Mouse (Mus musculus): ENCODE data around the gene Ywhag.
A peak's percentile ranks its signal among the peaks of the same experiment; 100 is the strongest.

Gene Ywhag

DNA sequence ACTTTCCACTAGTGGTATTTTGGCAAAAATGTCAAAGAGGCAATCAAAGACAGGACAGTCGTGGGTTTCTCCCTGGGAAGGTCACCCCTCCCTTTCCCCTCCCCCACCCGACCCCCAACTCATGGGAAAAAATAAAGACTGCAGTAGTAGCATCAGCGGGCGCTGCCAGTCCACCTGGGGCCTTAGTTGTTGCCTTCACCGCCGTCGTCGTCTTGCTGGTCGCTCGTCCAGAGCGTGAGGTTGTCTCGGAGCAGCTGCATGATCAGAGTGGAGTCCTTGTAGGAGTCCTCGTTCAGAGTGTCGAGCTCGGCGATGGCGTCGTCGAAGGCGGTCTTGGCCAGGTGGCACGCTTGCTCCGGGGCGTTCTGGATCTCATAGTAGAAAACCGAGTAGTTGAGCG is 23.6 kb downstream of the Ywhag start:
- no peak for DNase-seq

DNA sequence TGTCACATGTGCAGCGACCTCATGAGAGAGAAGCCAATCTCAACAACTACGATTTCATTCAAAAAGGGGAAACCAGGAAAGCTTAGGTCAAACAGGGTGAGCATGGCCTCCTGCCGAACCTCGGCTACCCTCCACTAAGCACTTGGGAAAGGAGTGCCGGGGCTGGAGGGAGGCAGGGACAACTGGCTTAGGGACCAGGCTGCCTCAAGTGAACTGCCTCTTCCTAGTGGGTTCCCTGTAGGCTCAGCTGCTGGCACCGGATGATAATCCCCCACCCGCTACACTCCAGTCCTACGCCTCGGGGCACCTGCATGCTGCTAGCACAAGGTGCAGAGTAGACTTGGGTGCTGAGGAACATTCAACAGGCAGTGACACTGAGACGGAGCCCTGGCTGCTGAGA is 24.8 kb downstream of the Ywhag start:
- no peak for DNase-seq

DNA sequence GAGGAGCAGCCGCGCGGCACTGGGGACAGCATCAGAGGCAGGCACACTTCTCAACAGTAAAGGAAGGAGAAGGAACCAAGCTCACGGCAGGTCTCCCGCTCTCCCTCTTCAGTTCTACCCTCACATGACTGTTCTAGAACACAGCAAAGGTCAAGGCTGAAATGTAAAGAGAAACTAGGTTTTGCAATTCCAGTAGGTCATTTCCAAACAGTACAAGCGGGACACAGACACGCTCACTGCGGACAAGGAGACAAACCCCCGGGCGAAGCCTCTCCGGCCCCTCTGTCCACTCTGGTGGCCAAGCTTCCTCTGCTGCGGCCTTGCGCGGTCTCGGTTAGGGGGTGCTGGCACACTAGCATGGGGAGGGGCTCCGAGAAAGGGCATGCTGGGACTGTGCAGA is 25.4 kb downstream of the Ywhag start:
- no peak for DNase-seq

DNA sequence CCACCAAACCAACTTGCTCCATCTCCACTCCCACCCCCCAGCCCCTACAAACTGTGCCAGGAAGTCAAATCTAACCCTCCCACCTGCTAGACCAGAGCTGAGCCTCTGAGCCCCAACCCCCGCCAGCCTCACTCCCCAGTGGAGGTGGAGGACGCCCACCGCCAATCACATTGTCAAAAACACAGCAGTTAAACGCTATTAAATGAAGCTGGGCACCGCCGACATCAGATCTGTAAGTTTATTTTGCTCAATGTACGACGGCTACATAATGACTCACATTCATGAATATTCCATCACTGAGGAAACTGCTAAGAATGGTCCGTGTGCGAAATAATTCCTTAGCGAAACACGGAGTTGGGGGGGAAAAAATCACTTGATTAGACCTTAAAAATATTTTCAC is 26.2 kb downstream of the Ywhag start:
- DNase-seq, result peak; percentile 56

DNA sequence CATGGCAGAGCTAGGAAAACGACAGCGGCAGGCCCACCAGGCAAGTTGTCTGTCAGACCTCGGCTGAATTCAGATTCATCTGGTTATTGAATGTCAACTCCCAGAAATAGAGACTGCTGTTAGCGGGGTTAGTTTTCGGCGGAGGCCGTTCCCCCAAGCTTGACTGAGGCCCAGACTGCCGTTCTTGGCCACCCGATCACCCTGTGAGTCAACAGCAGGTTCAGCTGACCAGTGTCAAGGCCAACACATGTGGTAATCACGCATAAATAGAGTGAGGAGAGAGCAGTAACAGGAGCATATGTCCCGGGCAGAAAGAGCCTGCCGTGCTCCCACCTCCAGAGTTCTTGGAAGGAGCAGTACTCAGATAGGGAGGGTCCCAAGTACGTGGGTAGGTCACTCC is 27.2 kb downstream of the Ywhag start:
- no peak for DNase-seq

DNA sequence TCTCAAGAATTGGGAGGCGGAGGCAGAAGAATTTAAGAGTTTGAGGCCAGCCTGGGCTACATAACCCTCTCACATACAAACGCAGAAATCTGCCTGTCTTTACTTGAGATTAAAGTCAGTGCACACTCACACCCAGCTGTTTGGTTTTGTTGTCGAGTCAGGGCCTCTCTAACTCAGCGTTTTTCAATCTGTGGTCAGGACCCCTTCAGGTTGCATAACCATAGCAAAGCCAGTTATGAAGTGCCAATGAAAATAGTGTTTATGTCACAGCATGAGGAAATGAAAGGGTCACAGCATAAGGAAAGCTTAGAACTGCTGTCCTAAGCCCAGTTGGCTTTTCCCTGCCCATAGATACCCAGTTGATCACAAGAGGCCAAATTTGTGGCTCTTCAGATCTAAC is 27.6 kb downstream of the Ywhag start:
- DNase-seq, result no peak

DNA sequence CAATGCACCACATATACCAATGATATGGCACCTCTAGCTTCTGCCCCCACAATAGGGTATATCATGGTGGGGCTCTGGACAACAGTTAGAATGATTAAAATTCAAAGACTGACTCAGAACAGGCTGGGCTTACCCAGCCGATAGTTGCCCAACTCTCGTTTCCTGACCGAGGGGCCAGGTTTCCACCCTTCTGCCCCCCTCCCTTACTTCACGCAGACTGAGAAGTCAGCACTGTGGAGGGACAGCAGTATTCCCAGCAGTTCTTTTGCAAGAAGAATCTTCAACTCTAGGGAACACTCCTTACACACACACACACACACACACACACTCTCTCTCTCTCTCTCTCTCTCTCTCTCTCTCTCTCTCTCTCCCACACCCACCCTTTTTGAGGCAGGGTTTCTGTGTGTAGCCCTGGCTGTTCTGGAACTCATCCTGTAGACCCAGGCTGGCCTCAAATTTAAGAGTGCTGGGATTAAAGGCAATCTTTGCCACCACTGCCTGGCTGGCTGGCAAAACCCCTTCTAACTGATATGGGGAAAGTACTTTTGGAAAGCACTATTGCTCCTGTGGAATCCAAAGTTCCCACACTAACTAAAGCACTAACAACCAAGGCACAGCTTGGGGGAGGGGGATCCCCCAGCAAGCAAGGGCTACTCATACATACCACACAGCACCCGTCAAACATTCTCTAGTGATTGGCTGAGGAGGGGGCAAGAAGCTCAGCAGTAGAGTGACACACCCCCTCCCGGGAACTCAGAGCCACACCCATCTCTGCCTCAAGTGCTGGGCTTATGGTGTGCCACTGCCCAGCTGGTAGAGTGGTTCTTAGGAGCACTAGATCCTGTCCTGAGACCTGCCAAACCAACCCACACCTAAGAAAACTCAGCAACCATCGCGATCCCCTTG is 28.8 kb downstream of the Ywhag start:
- DNase-seq, result no peak

DNA sequence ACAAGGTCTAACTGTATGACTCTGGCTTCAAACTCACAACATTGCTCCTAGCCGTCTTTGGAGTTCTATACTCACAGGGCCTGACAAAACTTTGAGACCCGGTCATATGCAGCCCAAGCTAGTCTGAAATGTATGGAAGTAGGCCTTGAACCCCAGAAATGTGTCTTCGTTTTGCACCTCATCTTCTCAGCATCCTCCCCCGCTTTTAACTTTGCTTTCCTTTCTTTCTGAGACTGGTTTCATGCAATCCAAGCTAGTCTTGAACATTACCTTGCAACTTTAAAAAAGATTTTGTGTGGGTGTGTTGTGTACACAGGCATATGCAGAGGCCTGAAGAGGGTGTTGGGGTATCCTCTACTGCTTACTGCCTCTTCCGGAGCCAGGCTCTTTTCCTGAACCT is 30.2 kb downstream of the Ywhag start:
- DNase-seq, result no peak

DNA sequence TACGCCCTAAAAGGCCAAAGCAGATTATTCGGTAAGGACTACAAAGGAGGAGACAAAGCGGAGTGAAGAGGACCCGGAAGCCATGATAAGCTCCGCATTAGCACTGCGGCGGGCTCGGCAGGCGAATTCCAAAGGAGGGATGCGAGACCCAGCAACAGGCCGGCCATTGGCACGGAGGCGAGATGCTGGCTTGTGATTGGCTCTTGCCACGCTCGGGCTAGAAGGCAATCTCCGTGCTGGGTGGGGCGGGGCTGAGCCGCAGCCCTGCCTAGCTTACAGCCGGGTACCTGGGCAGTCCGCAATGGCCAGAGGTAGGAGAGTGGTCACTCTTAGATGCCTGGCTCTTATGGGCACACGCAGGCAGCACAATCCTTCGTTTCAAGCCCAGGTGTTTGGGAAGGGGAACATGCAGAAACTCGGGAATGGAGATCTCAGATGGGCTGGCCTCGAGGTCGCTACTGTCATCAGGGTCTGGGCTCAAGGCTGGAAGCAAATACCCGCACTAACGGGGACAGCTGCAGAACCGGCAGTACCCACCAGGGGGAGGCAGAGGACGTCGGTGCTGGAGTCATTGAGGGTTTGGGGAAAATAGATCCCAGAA is 30.8 kb downstream of the Ywhag start:
- peak; percentile 88 for DNase-seq

DNA sequence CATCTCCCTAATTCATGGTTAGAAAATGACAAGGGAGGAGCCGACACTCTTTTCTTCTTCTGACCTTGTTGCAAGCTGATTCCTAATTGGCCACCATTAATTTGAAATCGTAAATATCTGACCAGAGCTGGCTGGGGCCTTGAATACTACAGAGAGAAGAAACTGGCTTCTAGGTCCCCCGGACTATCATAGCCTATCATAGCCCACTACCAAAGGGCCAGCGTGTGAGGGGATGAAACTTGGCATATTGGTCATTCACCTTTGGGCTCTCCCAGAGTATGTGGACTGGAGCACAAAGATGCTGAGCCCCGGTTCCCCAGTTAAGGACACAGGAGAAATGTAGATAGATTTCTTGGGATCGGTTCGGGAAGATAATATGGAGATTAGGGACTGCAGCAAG is 31.4 kb downstream of the Ywhag start:
- no peak for DNase-seq

DNA sequence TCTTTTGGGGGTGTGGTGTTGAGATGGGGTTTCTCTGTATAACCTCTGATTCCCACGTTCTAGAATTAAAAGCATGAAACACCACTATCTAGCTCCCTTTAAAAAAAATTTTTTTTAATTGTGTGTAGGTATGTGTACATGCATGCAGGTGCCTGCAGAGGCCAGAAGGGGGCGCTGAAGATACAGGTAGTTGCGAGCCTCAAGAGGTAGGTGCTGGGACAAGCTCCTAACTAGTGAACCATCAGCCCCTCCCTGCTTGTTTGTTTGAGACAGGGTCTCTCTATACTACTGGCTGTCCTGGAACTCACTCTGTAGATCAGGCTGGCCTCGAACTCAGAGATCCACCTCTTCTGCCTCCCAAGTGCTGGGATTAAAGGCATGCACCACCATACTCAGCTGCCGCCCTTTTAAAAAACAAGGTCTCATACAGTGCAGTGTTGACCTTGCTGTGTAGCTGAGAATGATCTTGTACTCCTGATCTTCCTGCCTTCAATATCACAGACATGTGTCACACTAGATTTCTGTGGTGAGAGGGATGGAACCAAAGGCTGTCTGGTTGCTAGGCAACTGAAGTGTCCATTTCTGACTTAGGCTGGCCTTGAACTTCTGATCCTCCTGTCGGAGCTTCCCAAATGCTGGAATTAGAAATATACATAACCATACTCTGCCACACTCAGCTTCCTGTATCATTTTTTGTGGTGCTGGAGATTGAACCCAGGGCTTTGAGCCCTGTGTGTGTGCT is 32.9 kb downstream of the Ywhag start:
- peak; percentile 71 for DNase-seq

DNA sequence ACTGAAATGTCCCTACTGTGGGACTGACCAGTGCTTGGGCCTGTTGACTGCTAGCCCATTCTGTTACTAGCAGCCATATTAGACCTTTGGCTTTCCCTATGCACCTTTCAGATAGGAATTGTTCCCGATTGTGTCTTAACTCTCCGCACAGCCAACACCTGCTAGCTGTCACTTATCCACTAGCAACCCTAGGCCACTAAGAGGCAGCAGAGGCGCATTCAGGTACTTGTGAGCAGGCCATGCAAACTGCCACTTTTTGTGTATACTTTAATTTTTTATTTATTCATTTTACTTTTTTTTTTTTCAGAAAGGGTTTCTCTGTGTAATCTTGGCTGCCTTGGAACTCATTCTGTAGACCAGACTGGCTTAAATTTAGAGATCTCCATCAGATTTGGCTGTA is 33.7 kb downstream of the Ywhag start:
- peak; percentile 34 for DNase-seq

DNA sequence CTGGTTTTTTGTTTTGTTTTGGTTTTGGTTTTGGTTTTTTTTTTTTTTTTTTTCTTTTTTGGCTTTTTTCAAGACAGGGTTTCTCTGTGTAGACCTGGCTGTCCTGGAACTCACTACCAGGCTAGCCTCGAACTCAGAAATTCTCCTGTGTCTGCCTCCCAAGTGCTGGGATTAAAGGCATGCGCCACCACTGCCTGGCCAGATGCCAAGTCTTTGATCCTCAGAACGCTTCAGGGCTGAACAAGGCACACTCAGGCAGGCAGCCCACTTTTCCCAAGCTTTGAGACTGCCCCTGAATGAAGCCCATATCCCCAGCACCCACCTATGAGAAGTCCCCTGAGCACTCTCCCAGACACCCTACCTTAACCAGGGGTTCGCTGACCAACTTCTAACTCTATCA is 34.6 kb downstream of the Ywhag start:
- DNase-seq, result no peak

DNA sequence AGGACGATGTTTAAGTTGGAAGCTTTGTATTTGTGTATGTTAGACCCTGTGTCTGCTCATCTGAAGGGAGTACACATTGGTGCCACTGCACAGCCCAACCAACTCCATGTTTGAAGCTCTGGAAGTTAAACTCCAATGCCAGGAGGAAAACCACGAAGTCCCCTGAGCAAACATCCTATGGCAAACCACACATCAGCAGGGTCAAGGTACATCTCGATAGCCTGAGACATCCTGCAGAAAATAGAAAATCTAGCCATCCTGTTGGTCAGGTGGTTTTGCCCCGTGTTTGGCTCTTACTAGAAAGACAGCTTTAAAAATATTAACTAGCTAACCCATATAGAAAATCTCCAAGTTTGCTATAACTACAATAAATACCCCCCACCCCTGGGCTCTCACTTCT is 35.4 kb downstream of the Ywhag start:
- DNase-seq, result no peak

DNA sequence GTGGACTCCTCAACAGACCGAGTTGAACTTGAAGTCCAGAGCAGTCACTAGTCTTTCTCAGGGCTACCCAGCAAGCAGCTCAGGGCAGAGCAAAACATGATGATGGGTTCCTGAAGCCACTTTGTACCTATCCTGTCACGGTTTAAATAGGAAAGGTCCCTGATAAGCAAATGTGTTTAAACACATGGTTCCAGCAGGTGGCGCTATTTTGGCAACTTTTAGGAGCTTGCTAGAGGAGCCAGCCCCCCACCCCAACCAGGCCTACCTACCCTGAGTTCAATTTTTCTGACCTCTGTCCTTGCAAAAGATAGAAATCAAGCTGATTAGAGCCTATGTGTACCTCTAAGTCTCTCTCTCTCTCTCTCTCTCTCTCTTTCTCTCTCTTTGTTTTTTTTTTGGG is 36.4 kb downstream of the Ywhag start:
- peak; percentile 80 for DNase-seq

DNA sequence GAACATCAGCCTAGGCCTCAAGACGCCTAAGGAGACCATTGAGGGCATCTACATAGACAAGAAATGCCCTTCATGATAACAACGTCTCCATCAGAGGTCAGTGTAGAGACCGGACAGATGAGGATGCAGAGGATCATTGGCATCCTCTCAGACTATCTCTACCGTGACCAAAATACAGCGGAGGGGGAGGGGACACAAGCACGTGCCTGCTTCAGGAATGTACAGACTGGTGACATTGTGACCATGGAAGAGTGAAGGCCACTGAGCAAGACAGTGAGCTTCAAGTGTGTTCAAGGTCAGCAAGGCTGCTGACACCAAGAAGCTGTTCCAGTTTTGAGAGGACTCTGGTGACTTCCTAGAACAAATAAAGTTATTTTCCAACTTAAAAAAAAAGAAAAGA is 39.5 kb downstream of the Ywhag start:
- DNase-seq, result no peak

DNA sequence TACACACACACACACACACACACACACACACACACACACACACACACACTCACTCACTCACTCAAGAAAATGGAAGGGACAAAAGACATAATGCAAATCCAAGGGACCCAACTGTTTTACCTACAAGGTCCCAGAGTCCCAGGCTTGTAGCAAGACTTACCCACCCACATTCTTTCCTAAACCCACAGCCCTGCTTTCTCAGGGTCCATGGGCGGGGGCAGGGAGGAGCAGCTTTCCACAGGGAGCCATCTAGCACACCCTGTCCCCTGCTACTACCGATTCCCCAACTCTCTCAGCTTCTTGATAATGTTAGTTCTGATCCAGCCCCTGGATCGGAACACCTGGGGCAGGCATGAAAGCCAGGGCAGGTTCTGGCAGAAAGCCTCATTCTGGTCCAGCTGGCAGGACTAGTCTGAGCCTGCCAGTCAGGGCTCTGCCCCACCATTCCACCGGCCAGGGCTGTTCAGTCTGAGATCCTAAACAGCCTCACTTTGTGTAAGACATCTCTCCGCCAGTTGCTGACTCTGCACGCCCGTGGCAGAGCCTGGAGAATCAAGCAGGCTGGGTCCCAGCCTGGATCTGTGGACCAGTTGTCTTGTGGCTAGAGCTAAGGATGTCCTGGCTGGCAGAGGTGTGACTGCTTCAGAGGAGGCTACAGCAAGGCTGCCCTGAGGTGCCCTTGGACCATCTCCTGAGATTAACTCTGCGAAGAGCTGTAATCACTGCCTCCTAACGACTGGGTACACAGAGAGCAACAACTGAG is 41.6 kb downstream of the Ywhag start:
- no peak for DNase-seq

DNA sequence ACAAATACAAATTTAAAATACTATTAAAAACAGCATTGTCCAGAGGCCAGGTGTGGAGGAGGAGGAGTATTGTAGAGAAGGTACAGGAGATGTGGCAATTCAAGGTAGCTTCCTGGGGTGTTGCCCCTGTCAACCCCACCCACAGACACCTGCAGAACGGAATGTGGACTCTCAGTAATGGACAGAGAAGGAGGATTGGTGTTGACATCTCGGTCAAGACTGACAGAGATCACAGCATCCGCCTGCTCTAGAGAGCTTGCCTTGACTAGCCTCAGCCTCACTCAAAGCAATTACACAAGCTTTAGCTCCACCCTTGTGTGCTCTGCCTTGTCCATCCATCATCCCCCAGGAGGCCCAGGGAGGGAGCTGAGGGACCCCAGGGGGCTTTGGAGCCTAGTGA is 43.5 kb downstream of the Ywhag start:
- DNase-seq, result no peak

DNA sequence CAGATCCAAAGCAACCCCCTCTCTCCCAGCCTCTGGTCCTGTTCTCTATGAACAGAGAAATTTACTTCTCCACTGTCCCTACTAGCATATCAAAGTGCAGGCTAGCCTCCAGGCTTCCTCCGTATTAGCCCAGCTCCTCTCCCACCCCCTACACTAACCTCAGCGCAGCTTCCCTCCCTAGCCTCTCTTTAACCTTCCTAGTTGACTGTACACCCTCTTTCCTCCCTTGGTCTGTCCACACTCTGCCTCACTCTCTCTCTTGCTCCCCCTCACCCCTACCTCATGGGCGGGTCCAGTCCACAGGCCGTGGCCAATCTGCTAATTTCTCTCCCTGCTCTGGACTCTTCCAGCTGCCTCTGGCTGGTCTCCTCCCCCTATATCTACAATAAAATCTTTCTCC is 44.1 kb downstream of the Ywhag start:
- DNase-seq, result no peak

DNA sequence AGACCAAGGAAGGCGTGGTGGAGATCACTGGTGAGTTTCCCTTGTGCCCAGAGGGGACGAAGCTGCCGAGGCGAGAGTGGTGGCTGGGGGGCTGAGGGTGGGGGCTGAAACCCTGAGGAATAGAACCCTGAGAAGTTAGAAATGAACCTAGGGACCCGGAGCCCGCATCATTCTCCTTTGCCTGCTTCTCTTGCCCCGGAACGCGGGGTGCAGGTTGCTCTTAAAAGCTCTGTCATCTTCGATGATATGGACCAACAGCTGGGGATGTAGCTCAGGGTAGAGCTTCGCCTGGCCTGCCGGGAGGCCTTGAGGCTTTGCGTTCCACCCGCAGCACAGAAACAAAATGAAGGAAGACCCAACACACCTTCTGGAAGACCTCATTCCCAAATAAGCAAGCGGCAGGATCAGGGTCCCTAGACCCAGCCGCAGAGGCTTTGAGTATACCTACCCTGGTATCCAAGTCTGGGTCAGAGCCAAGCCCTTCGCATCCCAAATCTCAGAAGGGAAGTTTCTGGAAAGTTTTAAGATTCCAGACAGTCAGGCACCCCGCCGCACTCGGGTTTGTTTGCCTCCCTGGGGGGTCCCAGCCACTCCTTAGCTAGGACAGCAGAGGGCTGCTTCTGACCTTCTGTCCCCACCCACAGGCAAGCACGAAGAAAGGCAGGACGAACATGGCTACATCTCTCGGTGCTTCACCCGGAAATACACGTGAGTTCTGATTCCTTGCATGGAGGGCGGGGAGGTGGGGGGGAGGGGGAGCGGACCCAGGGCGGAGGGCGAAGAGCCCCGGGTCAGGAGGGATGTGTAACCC is 45.8 kb downstream of the Ywhag start:
- no peak for DNase-seq

DNA sequence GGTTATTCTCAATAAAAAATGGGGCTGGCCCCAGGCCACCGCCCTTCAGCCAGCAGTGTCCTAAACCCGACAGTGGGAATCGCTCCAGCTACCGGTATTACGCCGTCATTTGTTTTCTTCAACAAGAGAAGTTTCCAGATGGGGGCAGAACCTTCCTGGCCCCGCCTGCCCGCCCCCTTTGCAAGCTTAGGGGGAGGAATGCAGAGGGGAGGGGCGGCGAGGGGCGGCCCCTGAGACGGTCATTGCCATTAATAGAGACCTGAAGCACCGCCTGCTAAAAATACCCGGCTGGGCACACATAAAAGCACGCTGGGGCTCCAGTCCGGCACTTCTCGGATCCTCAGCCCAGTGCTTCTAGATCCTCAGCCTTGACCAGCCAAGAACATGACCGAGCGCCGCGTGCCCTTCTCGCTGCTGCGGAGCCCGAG is 46.7 kb downstream of the Ywhag start, which contains the start of gene Hspb1:
Gene Hspb1 (plus strand): TSS at position 245 of the 428 bp plus-strand sequence.
- DNase-seq, result no peak

DNA sequence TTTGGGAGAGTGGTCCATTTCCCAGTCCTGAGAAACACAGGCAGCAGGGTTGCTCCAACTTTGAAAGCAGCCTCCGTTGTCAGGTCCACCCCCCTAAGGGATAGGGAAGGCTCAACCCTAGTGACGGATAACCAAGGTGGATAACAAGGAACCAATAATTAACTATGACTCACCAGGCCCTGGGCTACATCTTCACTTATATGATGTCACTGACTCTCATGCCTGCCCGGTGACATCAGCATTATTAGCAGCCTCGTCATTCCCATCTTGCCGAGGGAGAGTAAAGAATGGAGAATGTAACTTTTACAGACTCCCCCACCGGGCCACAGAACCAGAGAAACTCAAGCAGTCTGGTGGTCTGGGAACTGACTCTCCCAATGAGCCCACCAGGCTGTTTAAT is 49.8 kb downstream of the Ywhag start:
- no peak for DNase-seq

Measured in thymus, postnatal 4 days (tissue).